Mouse (Mus musculus): ENCODE measurements around the gene Mknk2.

The Mknk2 gene

GRCm38 (mm10) chr10:80669737-80670485 lies 8.0 kb downstream of the Mknk2 start:
- DNase-seq (ENCODE audit: low read depth), result peak; percentile 83

- no peak for DNase-seq (ENCODE audit: low read depth)
Measured at GRCm38 (mm10) chr10:80669018-80669417, 8.9 kb downstream of the Mknk2 start.

- no peak for DNase-seq (ENCODE audit: low read depth)
Measured at GRCm38 (mm10) chr10:80668614-80669013, 9.3 kb downstream of the Mknk2 start.

- DNase-seq (ENCODE audit: low read depth), result no peak
Measured at GRCm38 (mm10) chr10:80666837-80667412, 11.0 kb downstream of the Mknk2 start.

GRCm38 (mm10) chr10:80665981-80666733 lies 11.8 kb downstream of the Mknk2 start:
- no peak for DNase-seq (ENCODE audit: low read depth)

GRCm38 (mm10) chr10:80665459-80665858 lies 12.5 kb downstream of the Mknk2 start:
- no peak for DNase-seq (ENCODE audit: low read depth)

- peak; percentile 72 for DNase-seq (ENCODE audit: low read depth)
Measured at GRCm38 (mm10) chr10:80665016-80665380, 12.9 kb downstream of the Mknk2 start.

GRCm38 (mm10) chr10:80664197-80665015 lies 13.5 kb downstream of the Mknk2 start:
- DNase-seq (ENCODE audit: low read depth), result peak; percentile 81

- no peak for DNase-seq (ENCODE audit: low read depth)
Measured at GRCm38 (mm10) chr10:80663485-80664196, 14.3 kb downstream of the Mknk2 start.

- peak; percentile 64 for DNase-seq (ENCODE audit: low read depth)
Measured at GRCm38 (mm10) chr10:80661149-80661548, 16.8 kb downstream of the Mknk2 start.

GRCm38 (mm10) chr10:80659213-80659612 lies 18.7 kb downstream of the Mknk2 start:
- DNase-seq (ENCODE audit: low read depth), result peak; percentile 90

- no peak for DNase-seq (ENCODE audit: low read depth)
Measured at GRCm38 (mm10) chr10:80658841-80659202, 19.1 kb downstream of the Mknk2 start.

- DNase-seq (ENCODE audit: low read depth), result no peak
Measured at GRCm38 (mm10) chr10:80658194-80658840, 19.6 kb downstream of the Mknk2 start.

- DNase-seq (ENCODE audit: low read depth), result no peak
Measured at GRCm38 (mm10) chr10:80656863-80657623, 20.9 kb downstream of the Mknk2 start, which contains the start of gene Btbd2. TSS of gene Btbd2 (minus strand) at chr10:80657071.

GRCm38 (mm10) chr10:80656130-80656862 lies 21.6 kb downstream of the Mknk2 start:
- DNase-seq (ENCODE audit: low read depth), result peak; percentile 100

GRCm38 (mm10) chr10:80655406-80656129 lies 22.3 kb downstream of the Mknk2 start:
- DNase-seq (ENCODE audit: low read depth), result no peak

GRCm38 (mm10) chr10:80654866-80655265 lies 23.0 kb downstream of the Mknk2 start:
- no peak for DNase-seq (ENCODE audit: low read depth)

- peak; percentile 30 for DNase-seq (ENCODE audit: low read depth)
Measured at GRCm38 (mm10) chr10:80653156-80653720, 24.7 kb downstream of the Mknk2 start.
